Mouse (Mus musculus): ENCODE measurements around the gene Stac. TPM values are rescaled to one million over a fixed set of nuclear protein-coding genes. Genes with fewer than 3 reads are reported as not detected.

Gene Stac
- polyA plus RNA-seq, 1 experiment from 2014 or later = 1.8 TPM

- H3K9me3 ChIP-seq (ENCODE audit: control insufficient read depth, low read length) = no peaks in the 10 kb centered on the region
- no peak overlapping the region for H3K9ac ChIP-seq (ENCODE audit: low read length)
- H3K27me3 ChIP-seq (ENCODE audit: control insufficient read depth, insufficient read depth, low read length) = no peaks in the 10 kb centered on the region
- ATAC-seq (ENCODE audit: insufficient read depth, low FRiP score, low TSS enrichment) (no peak), DNase-seq (ENCODE audit: low spot score) (no peak)
- H3K36me3 ChIP-seq (ENCODE audit: control insufficient read depth, insufficient read depth, low read length) = no peaks in the 10 kb centered on the region
- no peak overlapping the region for H3K27ac ChIP-seq (ENCODE audit: low read depth, low read length)
- no peaks in the 10 kb centered on the region for H3K4me1 ChIP-seq (ENCODE audit: control insufficient read depth, insufficient read depth, low read length)
- 67% methylated on average over 2 of the region's 2 CpGs for WGBS
- H3K4me2 ChIP-seq (ENCODE audit: low read depth) = no peak overlapping the region
- H3K4me3 ChIP-seq (ENCODE audit: low read depth, low read length) = no peak overlapping the region
Measured at GRCm38 (mm10) chr9:111637641-111638040, 52.5 kb downstream of the Stac start.

- DNase-seq (ENCODE audit: low spot score) (no peak), ATAC-seq (ENCODE audit: insufficient read depth, low FRiP score, low TSS enrichment) (no peak)
- H3K27me3 ChIP-seq (ENCODE audit: control insufficient read depth, insufficient read depth, low read length) = no peaks in the 10 kb centered on the region
- no peaks in the 10 kb centered on the region for H3K36me3 ChIP-seq (ENCODE audit: control insufficient read depth, insufficient read depth, low read length)
- no peak overlapping the region for H3K4me2 ChIP-seq (ENCODE audit: low read depth)
- WGBS = 83% methylated on average over 4 of the region's 4 CpGs
- H3K27ac ChIP-seq (ENCODE audit: low read depth, low read length) = no peak overlapping the region
- no peak overlapping the region for H3K9ac ChIP-seq (ENCODE audit: low read length)
- H3K4me1 ChIP-seq (ENCODE audit: control insufficient read depth, insufficient read depth, low read length) = no peaks in the 10 kb centered on the region
- H3K4me3 ChIP-seq (ENCODE audit: low read depth, low read length) = no peak overlapping the region
- no peaks in the 10 kb centered on the region for H3K9me3 ChIP-seq (ENCODE audit: control insufficient read depth, low read length)
Measured at GRCm38 (mm10) chr9:111632833-111633232, 57.3 kb downstream of the Stac start.

- 90% methylated on average over 2 of the region's 2 CpGs for WGBS
- Histone ChIP-seq H3K4me2 (ENCODE audit: low read depth) (no peak overlapping the region), H3K4me3 (ENCODE audit: low read depth, low read length) (no peak overlapping the region), H3K27ac (ENCODE audit: low read depth, low read length) (no peak overlapping the region), H3K27me3 (ENCODE audit: control insufficient read depth, insufficient read depth, low read length) (no peaks in the 10 kb centered on the region), H3K9me3 (ENCODE audit: control insufficient read depth, low read length) (no peaks in the 10 kb centered on the region), H3K36me3 (ENCODE audit: control insufficient read depth, insufficient read depth, low read length) (no peaks in the 10 kb centered on the region), H3K9ac (ENCODE audit: low read length) (no peak overlapping the region), H3K4me1 (ENCODE audit: control insufficient read depth, insufficient read depth, low read length) (no peaks in the 10 kb centered on the region)
- no peak for DNase-seq (ENCODE audit: low spot score)
- no peak for ATAC-seq (ENCODE audit: insufficient read depth, low FRiP score, low TSS enrichment)
Measured at GRCm38 (mm10) chr9:111621191-111621590, 69.0 kb downstream of the Stac start.

DNA sequence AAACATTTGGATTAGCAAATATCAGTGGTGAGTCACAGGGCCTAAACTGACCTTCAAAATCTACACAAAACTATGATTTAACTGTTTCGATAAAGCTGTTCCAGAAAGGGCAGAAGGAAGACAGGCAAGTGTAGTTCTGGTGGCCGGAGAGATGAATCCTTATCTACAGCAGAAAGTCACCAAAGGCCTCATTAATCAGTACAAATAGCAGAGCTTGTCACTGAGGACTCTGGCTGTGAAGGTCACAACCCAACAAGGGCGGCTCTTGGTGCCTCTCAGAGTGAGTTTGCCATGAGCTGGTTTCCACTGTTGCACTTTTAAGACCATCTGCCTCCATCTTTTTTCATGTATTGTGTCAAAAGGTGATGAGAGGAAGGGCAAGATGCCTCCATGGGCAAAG, 78.8 kb downstream of the Stac start:
- 83% methylated on average over 3 of the region's 3 CpGs for WGBS
- ATAC-seq (ENCODE audit: insufficient read depth, low FRiP score, low TSS enrichment) (no peak), DNase-seq (ENCODE audit: low spot score) (no peak)
- Histone ChIP-seq H3K4me3 (ENCODE audit: low read depth, low read length) (no peak overlapping the region), H3K4me1 (ENCODE audit: control insufficient read depth, insufficient read depth, low read length) (no peaks in the 10 kb centered on the region), H3K27ac (ENCODE audit: low read depth, low read length) (no peak overlapping the region), H3K4me2 (ENCODE audit: low read depth) (no peak overlapping the region), H3K9me3 (ENCODE audit: control insufficient read depth, low read length) (no peaks in the 10 kb centered on the region), H3K9ac (ENCODE audit: low read length) (no peak overlapping the region), H3K36me3 (ENCODE audit: control insufficient read depth, insufficient read depth, low read length) (no peaks in the 10 kb centered on the region), H3K27me3 (ENCODE audit: control insufficient read depth, insufficient read depth, low read length) (no peaks in the 10 kb centered on the region)

GRCm38 (mm10) chr9:111608762-111609161, 81.4 kb downstream of the Stac start:
- H3K9me3 ChIP-seq (ENCODE audit: control insufficient read depth, low read length) = no peaks in the 10 kb centered on the region
- DNase-seq (ENCODE audit: low spot score) (no peak), ATAC-seq (ENCODE audit: insufficient read depth, low FRiP score, low TSS enrichment) (no peak)
- no peak overlapping the region for H3K4me2 ChIP-seq (ENCODE audit: low read depth)
- no peak overlapping the region for H3K4me3 ChIP-seq (ENCODE audit: low read depth, low read length)
- H3K9ac ChIP-seq (ENCODE audit: low read length) = no peak overlapping the region
- H3K36me3 ChIP-seq (ENCODE audit: control insufficient read depth, insufficient read depth, low read length) = no peaks in the 10 kb centered on the region
- H3K27me3 ChIP-seq (ENCODE audit: control insufficient read depth, insufficient read depth, low read length) = no peaks in the 10 kb centered on the region
- WGBS = 68% methylated on average over 6 of the region's 6 CpGs
- H3K4me1 ChIP-seq (ENCODE audit: control insufficient read depth, insufficient read depth, low read length) = no peaks in the 10 kb centered on the region
- no peak overlapping the region for H3K27ac ChIP-seq (ENCODE audit: low read depth, low read length)

GRCm38 (mm10) chr9:111606603-111607002, 83.5 kb downstream of the Stac start:
- H3K9me3 ChIP-seq (ENCODE audit: control insufficient read depth, low read length) = no peaks in the 10 kb centered on the region
- WGBS = 93% methylated on average over 8 of the region's 8 CpGs
- H3K4me1 ChIP-seq (ENCODE audit: control insufficient read depth, insufficient read depth, low read length) = no peaks in the 10 kb centered on the region
- H3K9ac ChIP-seq (ENCODE audit: low read length) = no peak overlapping the region
- no peak for DNase-seq (ENCODE audit: low spot score)
- no peak overlapping the region for H3K4me2 ChIP-seq (ENCODE audit: low read depth)
- H3K27ac ChIP-seq (ENCODE audit: low read depth, low read length) = no peak overlapping the region
- H3K4me3 ChIP-seq (ENCODE audit: low read depth, low read length) = no peak overlapping the region
- ATAC-seq (ENCODE audit: insufficient read depth, low FRiP score, low TSS enrichment) = no peak
- H3K27me3 ChIP-seq (ENCODE audit: control insufficient read depth, insufficient read depth, low read length) = no peaks in the 10 kb centered on the region
- no peaks in the 10 kb centered on the region for H3K36me3 ChIP-seq (ENCODE audit: control insufficient read depth, insufficient read depth, low read length)

DNA sequence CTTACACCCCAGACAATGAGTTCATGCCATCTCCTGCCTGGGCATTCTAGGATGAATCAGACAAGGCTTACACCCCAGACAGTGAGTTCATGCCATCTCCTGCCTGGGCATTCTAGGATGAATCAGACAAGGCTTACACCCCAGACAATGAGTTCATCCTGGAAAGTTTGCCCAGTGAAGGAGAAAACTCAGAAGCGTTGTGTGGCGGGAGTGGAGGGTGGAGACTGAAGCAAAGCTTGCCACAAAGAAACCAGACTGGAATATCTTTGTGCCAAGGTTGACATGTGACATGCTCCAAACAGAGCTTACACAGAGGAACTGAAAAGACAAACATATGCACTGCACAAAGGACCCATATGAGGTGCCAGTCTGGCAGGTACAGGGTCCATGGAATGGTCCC, 102.6 kb downstream of the Stac start:
- H3K4me1 ChIP-seq (ENCODE audit: control insufficient read depth, insufficient read depth, low read length) = no peaks in the 10 kb centered on the region
- H3K9ac ChIP-seq (ENCODE audit: low read length) = no peak overlapping the region
- 89% methylated on average over 2 of the region's 2 CpGs for WGBS
- no peaks in the 10 kb centered on the region for H3K36me3 ChIP-seq (ENCODE audit: control insufficient read depth, insufficient read depth, low read length)
- ATAC-seq (ENCODE audit: insufficient read depth, low FRiP score, low TSS enrichment) = no peak
- H3K9me3 ChIP-seq (ENCODE audit: control insufficient read depth, low read length) = no peaks in the 10 kb centered on the region
- H3K4me2 ChIP-seq (ENCODE audit: low read depth) = no peak overlapping the region
- no peak overlapping the region for H3K27ac ChIP-seq (ENCODE audit: low read depth, low read length)
- no peaks in the 10 kb centered on the region for H3K27me3 ChIP-seq (ENCODE audit: control insufficient read depth, insufficient read depth, low read length)
- no peak overlapping the region for H3K4me3 ChIP-seq (ENCODE audit: low read depth, low read length)
- DNase-seq (ENCODE audit: low spot score) = no peak

- no peak for DNase-seq (ENCODE audit: low spot score)
- no peaks in the 10 kb centered on the region for H3K4me1 ChIP-seq (ENCODE audit: control insufficient read depth, insufficient read depth, low read length)
- no peak overlapping the region for H3K4me2 ChIP-seq (ENCODE audit: low read depth)
- 82% methylated on average over 9 of the region's 9 CpGs for WGBS
- H3K36me3 ChIP-seq (ENCODE audit: control insufficient read depth, insufficient read depth, low read length) = no peaks in the 10 kb centered on the region
- H3K9ac ChIP-seq (ENCODE audit: low read length) = no peak overlapping the region
- no peak for ATAC-seq (ENCODE audit: insufficient read depth, low FRiP score, low TSS enrichment)
- no peaks in the 10 kb centered on the region for H3K27me3 ChIP-seq (ENCODE audit: control insufficient read depth, insufficient read depth, low read length)
- H3K27ac ChIP-seq (ENCODE audit: low read depth, low read length) = no peak overlapping the region
- H3K9me3 ChIP-seq (ENCODE audit: control insufficient read depth, low read length) = no peaks in the 10 kb centered on the region
- no peak overlapping the region for H3K4me3 ChIP-seq (ENCODE audit: low read depth, low read length)
Measured at GRCm38 (mm10) chr9:111578784-111579183, 111.4 kb downstream of the Stac start.

GRCm38 (mm10) chr9:111577453-111577852, 112.7 kb downstream of the Stac start:
- Histone ChIP-seq H3K4me3 (ENCODE audit: low read depth, low read length) (no peak overlapping the region), H3K9ac (ENCODE audit: low read length) (no peak overlapping the region), H3K27ac (ENCODE audit: low read depth, low read length) (no peak overlapping the region), H3K4me1 (ENCODE audit: control insufficient read depth, insufficient read depth, low read length) (no peaks in the 10 kb centered on the region), H3K27me3 (ENCODE audit: control insufficient read depth, insufficient read depth, low read length) (no peaks in the 10 kb centered on the region), H3K4me2 (ENCODE audit: low read depth) (no peak overlapping the region), H3K36me3 (ENCODE audit: control insufficient read depth, insufficient read depth, low read length) (no peaks in the 10 kb centered on the region), H3K9me3 (ENCODE audit: control insufficient read depth, low read length) (no peaks in the 10 kb centered on the region)
- 82% methylated on average over 6 of the region's 6 CpGs for WGBS
- ATAC-seq (ENCODE audit: insufficient read depth, low FRiP score, low TSS enrichment) (no peak), DNase-seq (ENCODE audit: low spot score) (no peak)

All from neural tube, embryonic 11.5 days (tissue).